Mouse (Mus musculus) heart, embryonic 11.5 days (tissue): ENCODE measurements around the gene Kbtbd12. TPM values are rescaled to one million over a fixed set of nuclear protein-coding genes. Genes with fewer than 3 reads are reported as not detected.

Source experiments
- polyA plus RNA-seq: library from polyadenylated mRNA; unstranded; fragments of >200 nt; fragmentation: Nextera tagmentation; extraction: Ambion mirVana; gene quantifications from 2 replicates; pipeline ENCODE4 v1.2.1, GENCODE M21; 2014

Kbtbd12 gene
- polyA plus RNA-seq, 1 experiment from 2014 or later: 7.7 TPM

Other genes with a start within 250 kb of the Kbtbd12 start
- 20.9 and 29.1 TPM in 2 replicates for gene Eefsec, start 191.4 kb downstream of the Kbtbd12 start, polyA plus RNA-seq
- 92.5 and 101 TPM in 2 replicates for gene Ruvbl1, start 172.5 kb downstream of the Kbtbd12 start, polyA plus RNA-seq
- 165 and 188 TPM in 2 replicates for gene Sec61a1, start 119.0 kb downstream of the Kbtbd12 start, polyA plus RNA-seq
- 7.3 and 8.6 TPM in 2 replicates for gene Mgll, start 86.5 kb upstream of the Kbtbd12 start, polyA plus RNA-seq
- 16.0 and 18.2 TPM in 2 replicates for gene Abtb1, start 204.0 kb upstream of the Kbtbd12 start, polyA plus RNA-seq
- 26.4 and 27.2 TPM in 2 replicates for gene Podxl2, start 237.1 kb upstream of the Kbtbd12 start, polyA plus RNA-seq